Mouse (Mus musculus) granulocyte monocyte progenitor cell, adult 5-6 weeks (primary cell): ENCODE measurements around the gene Foxi3. TPM values are rescaled to one million over a fixed set of nuclear protein-coding genes. Genes with fewer than 3 reads are reported as not detected.

Source experiments
- ATAC-seq: replicated peaks from 2 replicates; pipeline ENCODE4 v1.8.0; 2016; ENCODE audit warnings: mild to moderate bottlenecking, moderate TSS enrichment, inconsistent platforms; ENCODE audit not compliant: poor library complexity, severe bottlenecking
- total RNA-seq, 2 experiments: library from RNA; stranded (forward) in 1 of 2; stranded (reverse) in 1 of 2; fragments of 200-712, 200-1000 nt in 1 of 2; fragments of >200 nt in 1 of 2; fragmentation: Nextera tagmentation in 1 of 2; gene quantifications; 2 replicates each; pipeline ENCODE4 v1.2.3; 2014 to 2017

Gene Foxi3
- not detected in 2 replicates for total RNA-seq (2014; fragmentation: Nextera tagmentation)
- not detected in 2 replicates for total RNA-seq (2017)

- ATAC-seq, result peak; percentile 70
Observed at GRCm38 (mm10) chr6:70956285-70956912, at the start of gene Foxi3. Gene Foxi3 (plus strand): TSS chr6:70956531.

- ATAC-seq, result no peak
Observed at GRCm38 (mm10) chr6:70909572-70909971, 46.8 kb upstream of the Foxi3 start.

GRCm38 (mm10) chr6:70910285-70910684, 46.0 kb upstream of the Foxi3 start:
- peak; percentile 45; the same call in 1 of the 2 replicates for ATAC-seq

GRCm38 (mm10) chr6:70911668-70912395, 44.5 kb upstream of the Foxi3 start:
- peak; percentile 18; the same call in 1 of the 2 replicates for ATAC-seq

- ATAC-seq, result no peak
Observed at GRCm38 (mm10) chr6:70912396-70912765, 44.0 kb upstream of the Foxi3 start.

- no peak for ATAC-seq
Observed at GRCm38 (mm10) chr6:70918827-70919226, 37.5 kb upstream of the Foxi3 start, which contains the start of gene Tex37. Gene Tex37 (minus strand): TSS chr6:70918927.

GRCm38 (mm10) chr6:70921274-70922074, 34.9 kb upstream of the Foxi3 start:
- peak; percentile 76 for ATAC-seq

GRCm38 (mm10) chr6:70931801-70932200, 24.5 kb upstream of the Foxi3 start:
- no peak for ATAC-seq

- no peak for ATAC-seq
Observed at GRCm38 (mm10) chr6:70953274-70953673, 3.1 kb upstream of the Foxi3 start.

- ATAC-seq, result no peak
Observed at GRCm38 (mm10) chr6:70954040-70954439, 2.3 kb upstream of the Foxi3 start.

GRCm38 (mm10) chr6:70955291-70955800, 985 bp upstream of the Foxi3 start:
- ATAC-seq, result no peak

GRCm38 (mm10) chr6:70955841-70956240, 490 bp upstream of the Foxi3 start:
- no peak for ATAC-seq

- ATAC-seq, result 0 out of 2 replicates have a peak, but pooled peaks have one; percentile 27
Observed at GRCm38 (mm10) chr6:70956936-70957335, 605 bp downstream of the Foxi3 start.

GRCm38 (mm10) chr6:70957341-70957940, 1.1 kb downstream of the Foxi3 start:
- no peak for ATAC-seq

- ATAC-seq, result no peak
Observed at GRCm38 (mm10) chr6:70964116-70964830, 7.9 kb downstream of the Foxi3 start.

- no peak for ATAC-seq
Observed at GRCm38 (mm10) chr6:70965694-70966093, 9.4 kb downstream of the Foxi3 start.

- ATAC-seq, result peak; percentile 27
Observed at GRCm38 (mm10) chr6:70967422-70967821, 11.1 kb downstream of the Foxi3 start.

GRCm38 (mm10) chr6:70968291-70968690, 12.0 kb downstream of the Foxi3 start:
- no peak for ATAC-seq

GRCm38 (mm10) chr6:70973066-70973465, 16.7 kb downstream of the Foxi3 start:
- ATAC-seq, result no peak

GRCm38 (mm10) chr6:70981036-70981435, 24.7 kb downstream of the Foxi3 start:
- no peak for ATAC-seq
